Mouse (Mus musculus) bone marrow, adult 2 months (tissue): ENCODE measurements around the gene Sfta2.

Experiments
- CTCF ChIP-seq: fragments of 200-500 bp; IDR thresholded peaks from 2 replicates; pipeline ENCODE4 v1.5.1; 2011; ENCODE audit warnings: low read length, control low read depth; ENCODE audit not compliant: control insufficient read depth, insufficient read depth
- POLR2A ChIP-seq: fragments of 200-500 bp; IDR thresholded peaks from 2 replicates; pipeline ENCODE4 v1.6.1; 2011; ENCODE audit warnings: low read depth, mild to moderate bottlenecking, control low read depth, low read length, borderline replicate concordance; ENCODE audit not compliant: control insufficient read depth

DNA sequence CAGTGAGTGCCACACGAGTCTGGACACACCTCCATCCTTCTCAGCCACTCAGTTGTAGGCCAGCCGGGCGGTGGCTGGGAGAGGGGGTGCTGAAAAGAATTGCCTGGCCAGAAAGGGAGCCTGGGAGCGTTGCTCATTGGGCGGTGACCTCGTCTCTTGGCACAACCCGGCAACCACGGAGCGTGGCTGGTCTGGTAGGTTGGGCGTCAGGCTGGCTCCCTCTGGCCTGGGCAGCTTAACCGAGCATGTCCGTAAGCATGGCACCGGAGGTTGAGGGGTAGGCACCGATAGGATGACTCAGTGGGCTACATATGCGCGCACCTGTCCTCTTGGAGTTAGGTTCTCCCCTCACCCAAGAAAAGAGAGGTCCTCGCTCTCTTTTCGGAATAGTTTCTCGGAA, 98.6 kb downstream of the Sfta2 start:
- TF ChIP-seq CTCF (no peak), POLR2A (no peak)
